Mouse (Mus musculus): ENCODE measurements around the gene Galntl6. TPM values are rescaled to one million over a fixed set of nuclear protein-coding genes. Genes with fewer than 3 reads are reported as not detected.

Gene Galntl6
- polyA plus RNA-seq, 1 experiment: not detected

GRCm38 (mm10) chr8:57927074-57927473 lies 985.4 kb downstream of the Galntl6 start:
- H3K4me1 ChIP-seq (ENCODE audit: control insufficient read depth, insufficient read depth, insufficient read length, low read length): no peaks in the 10 kb centered on the region
- no peak overlapping the region for H3K27ac ChIP-seq (replicated peaks; ENCODE audit: low read depth, low read length)
- H3K4me3 ChIP-seq (ENCODE audit: insufficient read depth, low read depth, low read length): no peak overlapping the region

- no peaks in the 10 kb centered on the region for H3K4me1 ChIP-seq (ENCODE audit: control insufficient read depth, insufficient read depth, insufficient read length, low read length)
- no peak overlapping the region for H3K4me3 ChIP-seq (ENCODE audit: insufficient read depth, low read depth, low read length)
- H3K27ac ChIP-seq (replicated peaks; ENCODE audit: low read depth, low read length): no peak overlapping the region
Observed at GRCm38 (mm10) chr8:57923556-57923955, 988.9 kb downstream of the Galntl6 start.

- Histone ChIP-seq H3K4me1 (ENCODE audit: control insufficient read depth, insufficient read depth, insufficient read length, low read length) (no peaks in the 10 kb centered on the region), H3K27ac (replicated peaks; ENCODE audit: low read depth, low read length) (no peak overlapping the region), H3K4me3 (ENCODE audit: insufficient read depth, low read depth, low read length) (no peak overlapping the region)
Observed at GRCm38 (mm10) chr8:57923130-57923529, 989.3 kb downstream of the Galntl6 start.

- Histone ChIP-seq H3K27ac (replicated peaks; ENCODE audit: low read depth, low read length) (no peak overlapping the region), H3K4me3 (ENCODE audit: insufficient read depth, low read depth, low read length) (no peak overlapping the region)
Observed at GRCm38 (mm10) chr8:57922214-57923070, 990.0 kb downstream of the Galntl6 start.

GRCm38 (mm10) chr8:57920326-57920903 lies 992.0 kb downstream of the Galntl6 start:
- Histone ChIP-seq H3K27ac (replicated peaks; ENCODE audit: low read depth, low read length) (no peak overlapping the region), H3K4me3 (ENCODE audit: insufficient read depth, low read depth, low read length) (no peak overlapping the region), H3K4me1 (ENCODE audit: control insufficient read depth, insufficient read depth, insufficient read length, low read length) (no peaks in the 10 kb centered on the region)

More at GRCm38 (mm10) chr8:57922214-57923070, 990.0 kb downstream of the Galntl6 start:
- no peaks in the 10 kb centered on the region for H3K4me1 ChIP-seq (ENCODE audit: control insufficient read depth, insufficient read depth, insufficient read length, low read length)

GRCm38 (mm10) chr8:57918720-57919640 lies 993.5 kb downstream of the Galntl6 start:
- Histone ChIP-seq H3K4me1 (ENCODE audit: control insufficient read depth, insufficient read depth, insufficient read length, low read length) (no peaks in the 10 kb centered on the region), H3K27ac (replicated peaks; ENCODE audit: low read depth, low read length) (no peak overlapping the region), H3K4me3 (ENCODE audit: insufficient read depth, low read depth, low read length) (no peak overlapping the region)

- H3K4me3 ChIP-seq (ENCODE audit: insufficient read depth, low read depth, low read length): no peak overlapping the region
- H3K4me1 ChIP-seq (ENCODE audit: control insufficient read depth, insufficient read depth, insufficient read length, low read length): no peaks in the 10 kb centered on the region
- H3K27ac ChIP-seq (replicated peaks; ENCODE audit: low read depth, low read length): no peak overlapping the region
Observed at GRCm38 (mm10) chr8:57893360-57893759, 1019.1 kb downstream of the Galntl6 start.

GRCm38 (mm10) chr8:57892115-57892514 lies 1020.3 kb downstream of the Galntl6 start:
- H3K27ac ChIP-seq (replicated peaks; ENCODE audit: low read depth, low read length): no peak overlapping the region
- no peaks in the 10 kb centered on the region for H3K4me1 ChIP-seq (ENCODE audit: control insufficient read depth, insufficient read depth, insufficient read length, low read length)
- no peak overlapping the region for H3K4me3 ChIP-seq (ENCODE audit: insufficient read depth, low read depth, low read length)

GRCm38 (mm10) chr8:57890159-57890558 lies 1022.3 kb downstream of the Galntl6 start:
- Histone ChIP-seq H3K4me1 (ENCODE audit: control insufficient read depth, insufficient read depth, insufficient read length, low read length) (no peaks in the 10 kb centered on the region), H3K4me3 (ENCODE audit: insufficient read depth, low read depth, low read length) (no peak overlapping the region), H3K27ac (replicated peaks; ENCODE audit: low read depth, low read length) (no peak overlapping the region)

GRCm38 (mm10) chr8:57888831-57889230 lies 1023.6 kb downstream of the Galntl6 start:
- no peak overlapping the region for H3K27ac ChIP-seq (replicated peaks; ENCODE audit: low read depth, low read length)
- H3K4me1 ChIP-seq (ENCODE audit: control insufficient read depth, insufficient read depth, insufficient read length, low read length): no peaks in the 10 kb centered on the region
- no peak overlapping the region for H3K4me3 ChIP-seq (ENCODE audit: insufficient read depth, low read depth, low read length)

GRCm38 (mm10) chr8:57879452-57879851 lies 1033.0 kb downstream of the Galntl6 start:
- no peaks in the 10 kb centered on the region for H3K4me1 ChIP-seq (ENCODE audit: control insufficient read depth, insufficient read depth, insufficient read length, low read length)
- H3K4me3 ChIP-seq (ENCODE audit: insufficient read depth, low read depth, low read length): no peak overlapping the region
- H3K27ac ChIP-seq (replicated peaks; ENCODE audit: low read depth, low read length): no peak overlapping the region

- Histone ChIP-seq H3K4me3 (ENCODE audit: insufficient read depth, low read depth, low read length) (no peak overlapping the region), H3K27ac (replicated peaks; ENCODE audit: low read depth, low read length) (no peak overlapping the region), H3K4me1 (ENCODE audit: control insufficient read depth, insufficient read depth, insufficient read length, low read length) (no peaks in the 10 kb centered on the region)
Observed at GRCm38 (mm10) chr8:57849074-57849473, 1063.4 kb downstream of the Galntl6 start.

GRCm38 (mm10) chr8:57843461-57843860 lies 1069.0 kb downstream of the Galntl6 start:
- H3K4me1 ChIP-seq (ENCODE audit: control insufficient read depth, insufficient read depth, insufficient read length, low read length): no peaks in the 10 kb centered on the region
- no peak overlapping the region for H3K27ac ChIP-seq (replicated peaks; ENCODE audit: low read depth, low read length)
- H3K4me3 ChIP-seq (ENCODE audit: insufficient read depth, low read depth, low read length): no peak overlapping the region

GRCm38 (mm10) chr8:57842462-57843391 lies 1069.7 kb downstream of the Galntl6 start:
- no peak overlapping the region for H3K27ac ChIP-seq (replicated peaks; ENCODE audit: low read depth, low read length)
- no peaks in the 10 kb centered on the region for H3K4me1 ChIP-seq (ENCODE audit: control insufficient read depth, insufficient read depth, insufficient read length, low read length)
- H3K4me3 ChIP-seq (ENCODE audit: insufficient read depth, low read depth, low read length): no peak overlapping the region

Data from brown adipose tissue, adult 24 weeks (tissue).